Mouse (Mus musculus): ENCODE data around the gene Itgb1. TPM values are rescaled to one million over a fixed set of nuclear protein-coding genes. Genes with fewer than 3 reads are reported as not detected.

Gene Itgb1
- polyA plus RNA-seq (2012; rRNA removed; ENCODE audit: low replicate concordance): 84.0 and 103 TPM in 2 replicates

DNA sequence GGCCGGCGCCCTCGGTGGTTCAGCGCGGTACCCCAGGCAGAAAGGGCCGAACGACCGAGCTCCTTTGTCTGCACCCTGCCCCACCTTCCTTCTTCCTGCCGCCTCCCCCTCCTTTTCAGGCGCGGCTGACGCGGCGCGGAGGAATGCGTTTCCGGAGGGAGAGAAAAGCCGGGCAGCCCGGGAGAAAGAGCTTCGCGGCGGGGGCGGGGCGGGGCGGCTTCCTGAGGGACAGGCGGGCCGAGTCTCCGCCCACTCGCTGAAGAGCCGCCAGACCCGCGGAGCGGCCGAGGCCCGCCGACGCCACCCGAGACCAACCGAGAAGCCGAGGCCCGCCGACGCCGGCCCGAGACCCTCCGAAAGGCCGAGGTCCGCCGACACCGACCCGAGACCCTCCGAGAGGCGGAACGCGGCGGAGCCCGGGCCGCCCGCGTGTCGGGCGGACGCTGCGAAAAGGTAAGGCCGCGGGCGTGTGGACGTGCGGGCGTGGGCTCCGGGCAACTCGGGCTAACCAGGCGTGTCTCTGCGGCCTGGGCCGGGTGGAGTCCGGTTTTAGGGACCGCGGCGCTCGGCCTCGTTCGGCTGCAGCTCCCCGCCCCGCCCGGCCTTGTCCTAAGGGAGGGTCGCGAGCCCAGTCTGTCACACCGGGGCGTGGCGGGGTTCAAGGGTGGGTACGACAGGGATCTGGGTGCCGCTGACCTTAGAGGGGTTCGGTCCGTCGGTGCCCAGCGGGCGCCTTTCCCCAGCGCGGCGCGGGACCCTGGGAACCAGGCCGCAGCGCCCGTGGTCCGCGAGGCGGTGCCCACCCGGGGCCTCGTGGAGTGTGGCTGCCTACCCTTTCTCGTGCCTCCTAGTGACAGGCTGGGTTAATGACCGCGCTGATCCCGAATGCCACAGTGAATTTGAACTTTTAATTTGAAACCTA lies at the start of gene Itgb1:
Itgb1 (plus strand) TSS at position 148 of the 922 bp plus-strand sequence.

Other genes with a start within 250 kb of the Itgb1 start
- gene Gm3952, start 113.0 kb downstream of the Itgb1 start, polyA plus RNA-seq (2012; rRNA removed; ENCODE audit: low replicate concordance): not detected in 2 replicates

Data from subcutaneous adipose tissue, adult 2 months (tissue).